Mouse (Mus musculus): ENCODE results near the gene Ide. TPM values are rescaled to one million over a fixed set of nuclear protein-coding genes. Genes with fewer than 3 reads are reported as not detected.

The Ide gene
- polyA plus RNA-seq, 1 experiment from 2014 or later, result 64.6 TPM

DNA sequence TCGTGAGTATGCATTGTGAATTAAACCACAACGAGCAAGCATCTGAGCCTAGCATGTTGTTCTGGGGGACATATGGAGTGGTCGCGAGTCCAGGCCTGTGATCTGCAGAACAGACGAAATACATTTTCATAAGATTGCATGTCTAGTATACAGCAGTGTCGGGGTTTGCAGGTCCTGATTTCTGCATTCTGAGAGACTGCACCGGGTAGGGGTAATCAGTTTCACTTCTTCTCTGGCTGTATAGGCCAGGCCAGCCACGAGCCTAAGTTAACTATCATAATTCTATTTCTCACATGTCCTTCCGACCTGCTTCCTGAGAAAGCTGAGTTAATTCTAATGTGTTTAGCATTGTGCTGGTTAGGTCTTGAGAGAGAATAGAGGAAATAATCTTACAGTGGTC, 52.9 kb downstream of the Ide start:
- no peaks in the 10 kb centered on the region for H3K27me3 ChIP-seq (ENCODE audit: low read depth, poor library complexity, severe bottlenecking)
- no peaks in the 10 kb centered on the region for H3K4me1 ChIP-seq
- 92% methylated on average over 9 of the region's 9 CpGs for WGBS
- no peak overlapping the region for H3K4me3 ChIP-seq
- H3K9me3 ChIP-seq (replicated peaks), result no peaks in the 10 kb centered on the region
- peaks cover 61% of the 10 kb centered on the region for H3K36me3 ChIP-seq
- no peak for DNase-seq (ENCODE audit: low spot score)
- H3K27ac ChIP-seq (replicated peaks), result no peak overlapping the region

DNA sequence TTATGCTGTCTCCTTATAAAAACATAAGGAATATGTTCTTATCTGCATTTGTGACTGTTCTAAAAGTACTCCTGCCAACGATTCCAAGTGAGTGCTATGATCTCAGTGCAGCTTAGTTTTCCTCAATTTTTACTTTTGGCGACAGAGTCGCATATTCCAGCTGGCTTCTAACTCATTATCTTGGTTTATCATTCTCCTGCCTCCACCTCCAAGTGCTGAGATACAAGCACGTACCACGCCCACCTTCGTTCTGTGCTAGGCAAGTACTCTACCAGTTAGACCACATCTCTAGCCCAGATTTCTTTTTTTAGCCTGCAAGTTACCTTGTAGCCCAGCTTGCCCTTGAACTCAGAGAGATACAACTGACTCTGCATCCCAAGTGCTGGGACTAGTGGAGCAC, 54.5 kb downstream of the Ide start:
- DNase-seq (ENCODE audit: low spot score), result no peak
- WGBS, result 93% methylated on average over 6 of the region's 6 CpGs
- Histone ChIP-seq H3K4me1 (no peaks in the 10 kb centered on the region), H3K4me3 (no peak overlapping the region), H3K9me3 (replicated peaks) (no peaks in the 10 kb centered on the region), H3K27me3 (ENCODE audit: low read depth, poor library complexity, severe bottlenecking) (no peaks in the 10 kb centered on the region), H3K27ac (replicated peaks) (no peak overlapping the region), H3K36me3 (peaks cover 78% of the 10 kb centered on the region)

DNA sequence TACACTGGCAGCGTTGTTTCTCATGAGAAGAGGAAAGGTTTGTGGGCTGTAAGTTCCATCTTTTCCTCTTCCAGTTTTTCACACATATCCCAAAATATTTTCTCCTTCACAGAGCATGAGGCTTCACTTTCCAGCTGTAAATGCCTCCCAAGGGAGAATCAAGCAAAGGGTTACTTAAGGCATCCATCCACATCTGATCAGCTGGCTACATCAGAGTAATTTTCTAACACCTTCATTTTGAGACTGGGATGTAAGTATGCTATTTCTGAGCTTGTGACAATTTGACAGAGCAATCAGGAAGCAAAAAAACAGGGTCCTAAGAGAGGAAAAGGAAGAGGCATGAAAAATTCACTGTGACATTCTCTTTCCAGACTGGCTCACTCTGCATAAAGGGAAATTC, 55.9 kb downstream of the Ide start:
- peaks cover 86% of the 10 kb centered on the region for H3K36me3 ChIP-seq
- 95% methylated on average over 1 of the region's 1 CpGs for WGBS

DNA sequence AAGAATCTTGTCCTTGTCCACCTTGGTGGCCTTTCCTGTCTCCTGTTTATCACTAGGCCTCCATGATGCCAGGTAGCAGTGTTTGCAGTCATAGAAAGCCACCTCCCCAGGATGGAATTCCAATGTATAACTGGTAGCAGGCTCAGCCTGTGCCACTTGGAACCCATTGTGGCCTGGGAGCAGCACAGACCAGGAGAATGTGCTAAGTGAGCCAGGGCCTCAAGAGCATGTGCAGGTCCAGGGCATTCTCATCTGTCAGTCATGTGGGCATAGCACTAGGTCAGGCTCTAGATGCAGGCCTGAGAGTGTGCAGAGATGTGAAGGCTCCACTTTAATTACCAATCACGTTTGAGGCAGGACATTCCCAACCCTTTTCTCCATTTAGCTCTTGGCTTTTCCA, 58.5 kb downstream of the Ide start:
- Histone ChIP-seq H3K36me3 (peaks cover 83% of the 10 kb centered on the region), H3K9me3 (replicated peaks) (no peaks in the 10 kb centered on the region), H3K4me3 (no peak overlapping the region), H3K4me1 (no peaks in the 10 kb centered on the region), H3K27me3 (ENCODE audit: low read depth, poor library complexity, severe bottlenecking) (no peaks in the 10 kb centered on the region), H3K27ac (replicated peaks) (no peak overlapping the region)
- WGBS, result 85% methylated on average over 1 of the region's 1 CpGs
- no peak for DNase-seq (ENCODE audit: low spot score)

More for the DNA sequence above, 55.9 kb downstream of the Ide start:
- no peak overlapping the region for H3K27ac ChIP-seq (replicated peaks)
- H3K9me3 ChIP-seq (replicated peaks), result no peaks in the 10 kb centered on the region
- H3K4me1 ChIP-seq, result no peaks in the 10 kb centered on the region
- no peak for DNase-seq (ENCODE audit: low spot score)
- no peaks in the 10 kb centered on the region for H3K27me3 ChIP-seq (ENCODE audit: low read depth, poor library complexity, severe bottlenecking)
- no peak overlapping the region for H3K4me3 ChIP-seq

DNA sequence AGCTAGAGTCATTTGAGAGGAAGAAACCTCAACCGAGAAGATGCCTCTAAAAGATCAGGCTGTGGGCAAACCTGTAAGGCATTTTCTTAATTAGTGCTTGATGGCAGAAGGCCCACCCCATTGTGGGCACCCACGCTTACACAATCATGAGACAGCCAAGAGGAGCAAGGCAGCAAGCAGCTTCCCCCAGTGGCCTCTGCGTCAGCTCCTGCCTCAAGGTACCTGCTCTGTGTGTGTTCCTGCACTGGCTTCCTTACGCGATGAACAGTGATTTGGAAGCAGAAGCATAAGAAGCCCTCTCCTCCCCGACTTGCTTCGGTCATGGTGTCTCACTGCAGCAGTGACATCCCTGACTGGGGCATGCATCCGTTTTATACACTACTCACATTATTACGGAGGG, 62.1 kb downstream of the Ide start:
- Histone ChIP-seq H3K27me3 (ENCODE audit: low read depth, poor library complexity, severe bottlenecking) (no peaks in the 10 kb centered on the region), H3K9me3 (replicated peaks) (no peaks in the 10 kb centered on the region), H3K4me3 (no peak overlapping the region), H3K4me1 (no peaks in the 10 kb centered on the region), H3K36me3 (peaks cover 63% of the 10 kb centered on the region), H3K27ac (replicated peaks) (no peak overlapping the region)
- 93% methylated on average over 9 of the region's 9 CpGs for WGBS
- no peak for DNase-seq (ENCODE audit: low spot score)

DNA sequence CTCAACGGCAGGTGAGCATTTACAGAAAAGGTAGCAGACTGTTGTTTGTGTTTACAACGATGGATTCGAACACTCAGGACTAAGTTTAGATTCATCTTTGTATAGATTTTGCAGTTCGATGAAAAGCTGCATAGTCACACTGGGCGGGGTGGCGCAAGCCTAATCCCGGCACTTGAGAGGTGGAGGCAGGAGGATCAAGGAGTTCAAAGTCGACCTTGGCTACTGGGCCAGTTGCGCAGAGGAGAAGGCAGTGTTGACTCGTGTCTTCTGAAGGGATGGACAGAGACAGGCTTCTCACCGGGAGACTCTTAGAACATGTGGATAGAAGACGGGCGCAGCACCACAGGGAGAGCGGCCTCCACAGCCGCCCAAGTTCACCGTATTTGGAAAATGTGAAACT, 68.5 kb downstream of the Ide start:
- Histone ChIP-seq H3K4me1 (peaks cover 3% of the 10 kb centered on the region), H3K27me3 (ENCODE audit: low read depth, poor library complexity, severe bottlenecking) (no peaks in the 10 kb centered on the region), H3K27ac (replicated peaks) (no peak overlapping the region), H3K9me3 (replicated peaks) (no peaks in the 10 kb centered on the region), H3K4me3 (no peak overlapping the region), H3K36me3 (peaks cover 25% of the 10 kb centered on the region)
- no peak for DNase-seq (ENCODE audit: low spot score)
- WGBS, result 91% methylated on average over 16 of the region's 16 CpGs

DNA sequence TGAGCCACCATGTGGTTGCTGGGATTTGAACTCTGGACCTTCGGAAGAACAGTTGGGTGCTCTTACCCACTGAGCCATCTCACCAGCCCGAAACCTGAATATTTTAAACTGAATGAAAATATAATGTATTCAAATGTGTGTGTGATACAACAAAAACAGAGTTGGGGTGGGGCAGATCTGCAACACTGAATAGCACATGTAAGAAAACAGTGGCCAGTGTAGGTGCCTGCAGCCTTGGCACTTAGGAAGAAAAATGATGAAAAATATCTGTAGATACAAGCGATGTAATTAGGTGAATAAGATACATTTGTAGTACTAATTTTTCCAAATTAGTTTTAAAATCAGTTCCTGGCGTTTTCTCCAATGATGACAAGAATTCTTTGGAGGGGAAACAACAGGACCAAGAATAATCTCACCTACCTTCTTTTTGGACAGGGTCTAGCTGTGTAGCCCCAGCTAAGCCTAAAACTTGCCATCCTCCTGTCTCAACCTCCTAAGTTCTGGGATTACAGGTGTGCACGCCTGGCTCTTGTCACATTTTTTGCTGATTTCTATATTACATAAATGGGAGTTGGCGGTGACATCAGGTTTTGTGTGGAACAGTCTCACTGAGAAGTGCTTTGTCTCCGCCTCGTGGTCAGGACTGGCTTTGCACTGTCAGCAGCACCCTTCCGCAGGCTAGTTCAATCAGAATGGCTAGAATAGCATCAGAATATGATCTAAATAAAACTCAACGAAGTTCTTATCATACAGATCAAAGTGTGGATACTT, 72.1 kb downstream of the Ide start:
- H3K36me3 ChIP-seq, result peaks cover 14% of the 10 kb centered on the region
- peaks cover 6% of the 10 kb centered on the region for H3K4me1 ChIP-seq
- DNase-seq (ENCODE audit: low spot score), result peak; percentile 66
- no peaks in the 10 kb centered on the region for H3K9me3 ChIP-seq (replicated peaks)
- H3K4me3 ChIP-seq, result no peak overlapping the region
- H3K27ac ChIP-seq (replicated peaks), result no peak overlapping the region
- WGBS, result 36% methylated on average over 10 of the region's 10 CpGs
- no peaks in the 10 kb centered on the region for H3K27me3 ChIP-seq (ENCODE audit: low read depth, poor library complexity, severe bottlenecking)

DNA sequence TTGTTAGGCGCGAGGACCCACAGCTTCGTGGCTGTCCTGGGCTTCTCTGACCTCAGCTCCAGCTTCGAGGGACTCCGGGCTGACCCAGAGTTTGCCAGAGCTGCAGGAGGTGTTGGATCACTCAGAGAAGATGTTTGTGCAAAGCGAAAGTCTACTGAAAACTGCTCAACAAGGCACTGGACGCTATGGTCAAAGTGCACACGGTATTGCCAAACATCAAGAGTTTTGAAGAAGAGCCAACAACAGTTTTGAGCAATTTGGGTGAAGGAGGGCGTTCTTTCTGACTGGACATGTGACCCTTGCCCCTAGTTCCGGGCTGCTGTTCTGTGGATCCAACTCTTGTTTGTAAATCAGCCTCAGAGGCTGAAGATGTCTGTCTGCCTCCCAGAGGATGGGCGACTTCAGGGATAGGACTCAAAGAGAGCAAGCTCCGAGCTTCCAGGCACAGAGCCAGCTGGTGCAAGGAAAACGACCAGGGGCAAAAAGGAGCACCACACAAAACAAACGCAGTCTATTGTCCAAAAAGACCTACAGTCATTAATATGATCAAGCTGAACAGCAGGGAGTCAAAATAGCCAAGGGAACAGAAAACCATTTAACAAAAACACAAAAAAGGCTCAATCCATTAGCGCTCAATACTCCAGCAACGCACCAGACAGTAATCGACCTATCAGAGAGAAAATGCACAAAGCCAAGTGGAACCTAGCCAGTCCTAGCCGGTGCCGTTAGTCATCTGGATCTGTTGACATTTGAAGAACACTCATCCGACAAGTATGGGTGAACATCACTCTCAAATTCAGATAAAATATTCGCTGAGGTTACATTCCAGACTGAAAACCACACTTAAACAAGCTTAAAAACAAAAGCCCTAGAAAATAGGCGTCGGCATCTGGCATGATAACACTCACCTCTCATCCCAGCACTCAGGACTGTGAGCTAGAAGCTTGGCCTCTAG, 73.4 kb downstream of the Ide start:
- Histone ChIP-seq H3K9me3 (replicated peaks) (no peaks in the 10 kb centered on the region), H3K27ac (replicated peaks) (peak overlapping the region; percentile 34; the same call in 1 of the 2 replicates), H3K4me3 (no peak overlapping the region), H3K4me1 (peaks cover 6% of the 10 kb centered on the region), H3K36me3 (peaks cover 10% of the 10 kb centered on the region), H3K27me3 (ENCODE audit: low read depth, poor library complexity, severe bottlenecking) (no peaks in the 10 kb centered on the region)
- WGBS, result 77% methylated on average over 23 of the region's 23 CpGs
- no peak for DNase-seq (ENCODE audit: low spot score)

DNA sequence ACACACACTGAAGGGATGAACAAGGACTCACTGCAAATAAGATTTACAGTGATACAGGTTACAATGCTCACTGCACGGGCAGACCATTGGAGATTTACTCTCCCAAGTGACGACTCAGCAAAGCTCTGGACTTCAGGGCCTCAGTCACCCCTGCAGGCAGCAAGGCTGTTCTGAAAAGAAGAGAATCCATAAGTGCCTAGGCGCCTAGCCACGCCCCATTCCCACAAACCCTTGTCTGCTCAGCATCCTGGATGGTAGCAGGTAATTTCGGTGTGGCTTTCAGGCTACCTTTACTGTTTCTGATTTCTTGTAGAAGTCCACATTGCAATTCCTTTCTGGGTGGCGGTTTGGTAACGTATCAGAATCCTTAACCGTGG, 74.1 kb downstream of the Ide start:
- WGBS, result 74% methylated on average over 8 of the region's 8 CpGs
- Histone ChIP-seq H3K27ac (replicated peaks) (0 out of 2 replicates have a peak overlapping the region, but pooled peaks have one; percentile 34), H3K4me3 (no peak overlapping the region), H3K36me3 (peaks cover 4% of the 10 kb centered on the region), H3K4me1 (peaks cover 6% of the 10 kb centered on the region), H3K27me3 (ENCODE audit: low read depth, poor library complexity, severe bottlenecking) (no peaks in the 10 kb centered on the region), H3K9me3 (replicated peaks) (no peaks in the 10 kb centered on the region)
- DNase-seq (ENCODE audit: low spot score), result no peak

DNA sequence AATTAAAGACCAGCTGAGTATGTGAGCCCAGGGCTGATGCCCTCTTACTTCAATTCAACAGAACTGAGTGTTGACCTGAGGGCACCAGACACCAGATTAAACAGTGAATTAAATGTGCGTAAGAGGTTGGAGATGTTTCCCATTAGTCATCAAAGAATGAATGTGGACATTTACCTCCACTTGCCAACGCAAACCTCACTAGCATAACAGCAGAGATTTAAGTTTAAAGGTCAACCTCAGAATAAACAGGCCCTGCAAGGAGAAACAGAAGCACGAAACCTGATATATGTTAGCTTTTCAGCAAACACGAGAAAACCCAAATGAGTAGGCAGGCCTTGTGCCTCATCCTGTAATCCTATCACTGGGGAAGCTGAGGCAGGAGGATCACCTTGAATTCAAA, 75.3 kb downstream of the Ide start:
- Histone ChIP-seq H3K27me3 (ENCODE audit: low read depth, poor library complexity, severe bottlenecking) (no peaks in the 10 kb centered on the region), H3K4me1 (peaks cover 6% of the 10 kb centered on the region), H3K27ac (replicated peaks) (no peak overlapping the region), H3K9me3 (replicated peaks) (no peaks in the 10 kb centered on the region), H3K4me3 (no peak overlapping the region), H3K36me3 (no peaks in the 10 kb centered on the region)
- WGBS, result 71% methylated on average over 4 of the region's 4 CpGs
- no peak for DNase-seq (ENCODE audit: low spot score)

DNA sequence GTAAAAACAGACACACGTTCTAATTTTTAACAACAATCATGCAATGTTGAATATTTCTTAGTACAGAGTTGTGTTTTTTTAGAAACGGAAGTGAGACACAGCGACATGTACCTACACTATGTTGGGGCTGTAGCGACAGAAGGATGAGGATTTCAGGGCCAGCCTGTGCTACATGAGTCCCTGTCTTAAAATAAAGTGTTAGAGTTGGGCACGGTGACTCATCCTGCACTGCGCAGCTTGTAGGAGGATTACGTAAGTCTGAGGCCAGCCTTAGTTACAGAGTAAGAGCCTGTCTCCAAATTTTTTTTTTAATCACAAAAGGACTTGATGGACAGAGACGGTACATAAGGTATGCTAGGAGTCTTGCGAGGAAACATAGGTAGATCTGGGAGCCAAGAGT, 82.3 kb downstream of the Ide start:
- 91% methylated on average over 9 of the region's 9 CpGs for WGBS
- Histone ChIP-seq H3K4me1 (no peaks in the 10 kb centered on the region), H3K27me3 (ENCODE audit: low read depth, poor library complexity, severe bottlenecking) (no peaks in the 10 kb centered on the region), H3K9me3 (replicated peaks) (no peaks in the 10 kb centered on the region), H3K4me3 (no peak overlapping the region), H3K27ac (replicated peaks) (no peak overlapping the region), H3K36me3 (no peaks in the 10 kb centered on the region)
- DNase-seq (ENCODE audit: low spot score), result no peak

DNA sequence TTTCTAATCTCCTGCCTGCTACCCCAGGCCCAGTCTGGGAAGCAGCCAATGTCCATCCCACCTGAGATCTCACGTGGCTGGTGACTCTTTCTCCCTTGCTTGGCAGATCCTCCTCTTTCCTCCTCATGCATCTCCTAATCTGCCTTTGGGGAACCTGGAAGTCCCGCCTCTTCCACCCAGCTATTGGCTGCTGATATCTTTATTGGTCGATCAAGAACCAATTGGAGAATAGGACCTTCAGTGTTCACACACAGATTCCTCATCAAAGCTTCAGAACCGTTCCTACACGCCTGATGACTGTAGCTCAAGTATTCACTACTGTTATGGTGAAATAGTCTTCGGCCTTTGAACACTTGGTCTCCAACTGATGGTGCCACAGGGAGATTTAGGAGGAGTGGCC, 85.5 kb downstream of the Ide start:
- H3K4me3 ChIP-seq, result no peak overlapping the region
- no peaks in the 10 kb centered on the region for H3K9me3 ChIP-seq (replicated peaks)
- H3K4me1 ChIP-seq, result no peaks in the 10 kb centered on the region
- DNase-seq (ENCODE audit: low spot score), result no peak
- no peak overlapping the region for H3K27ac ChIP-seq (replicated peaks)
- H3K27me3 ChIP-seq (ENCODE audit: low read depth, poor library complexity, severe bottlenecking), result no peaks in the 10 kb centered on the region
- H3K36me3 ChIP-seq, result no peaks in the 10 kb centered on the region
- WGBS, result 68% methylated on average over 6 of the region's 6 CpGs

DNA sequence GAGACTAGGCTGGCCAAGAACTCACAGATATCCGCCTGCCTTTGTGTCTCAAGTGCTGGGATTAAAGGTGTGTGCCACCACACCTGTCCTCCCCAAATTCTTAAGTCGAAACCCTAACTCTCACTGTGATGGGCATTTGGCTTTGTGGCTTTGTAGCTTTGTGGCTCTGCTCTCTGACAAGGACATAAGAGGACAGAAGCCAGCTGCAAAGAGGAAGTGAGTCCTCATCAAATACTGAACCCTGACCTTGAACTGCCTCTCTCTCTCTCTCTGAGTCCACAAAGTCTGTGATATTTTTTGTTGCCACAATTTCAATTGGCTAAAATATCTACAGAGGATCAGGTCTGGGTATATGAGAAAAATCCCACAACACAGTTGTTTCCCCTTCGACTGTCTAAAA, 89.5 kb downstream of the Ide start:
- H3K4me1 ChIP-seq, result no peaks in the 10 kb centered on the region
- H3K36me3 ChIP-seq, result no peaks in the 10 kb centered on the region
- no peaks in the 10 kb centered on the region for H3K9me3 ChIP-seq (replicated peaks)
- no peak overlapping the region for H3K27ac ChIP-seq (replicated peaks)
- DNase-seq (ENCODE audit: low spot score), result no peak
- no peaks in the 10 kb centered on the region for H3K27me3 ChIP-seq (ENCODE audit: low read depth, poor library complexity, severe bottlenecking)
- 81% methylated on average over 3 of the region's 3 CpGs for WGBS
- H3K4me3 ChIP-seq, result no peak overlapping the region

Data from midbrain, embryonic 10.5 days (tissue).